Mouse (Mus musculus) G1E (cell line): Measurements from ENCODE around the gene Glis2.

Experiments used
- CTCF ChIP-seq: IDR thresholded peaks from 2 replicates; pipeline ENCODE4 v1.5.1; 2012; ENCODE audit warnings: low read depth, low read length, inconsistent platforms, mixed read lengths
- TAL1 ChIP-seq: conservative IDR thresholded peaks from 2 replicates; pipeline ENCODE4 v1.6.1; 2012; ENCODE audit warnings: low read depth, low read length, inconsistent platforms, mixed read lengths

- no peak for TF ChIP-seq CTCF
- no peak for TF ChIP-seq TAL1
Observed at GRCm38 (mm10) chr16:4648416-4649023, 54.0 kb downstream of the Glis2 start.
